Mouse (Mus musculus): ENCODE data around the gene Gimap5.

- TF ChIP-seq ZC3H11A (IDR thresholded peaks at IDR 0.05; ENCODE audit: borderline replicate concordance, low read depth, low read length) (no peak), MAFK (IDR thresholded peaks at IDR 0.05; ENCODE audit: insufficient read depth, low read depth, low read length) (no peak), CHD2 (IDR thresholded peaks at IDR 0.05; ENCODE audit: low read depth, low read length) (no peak), HCFC1 (IDR thresholded peaks at IDR 0.05; ENCODE audit: borderline replicate concordance, insufficient read depth, low read length) (no peak)
Observed at GRCm38 (mm10) chr6:48740501-48741169, 5.4 kb upstream of the Gimap5 start.

Measured in ES-E14 (cell line).